Mouse (Mus musculus): ENCODE data around the gene Dcaf11.

The Dcaf11 gene

GRCm38 (mm10) chr14:55616844-55617243 lies 57.0 kb downstream of the Dcaf11 start:
- DNase-seq (ENCODE audit: low spot score in 2 of 2): no peak

GRCm38 (mm10) chr14:55617822-55618221 lies 58.0 kb downstream of the Dcaf11 start, which contains the start of gene Rec8:
Gene Rec8 (plus strand): TSS chr14:55618037.
- DNase-seq (ENCODE audit: low spot score in 2 of 2): no peak

DNA sequence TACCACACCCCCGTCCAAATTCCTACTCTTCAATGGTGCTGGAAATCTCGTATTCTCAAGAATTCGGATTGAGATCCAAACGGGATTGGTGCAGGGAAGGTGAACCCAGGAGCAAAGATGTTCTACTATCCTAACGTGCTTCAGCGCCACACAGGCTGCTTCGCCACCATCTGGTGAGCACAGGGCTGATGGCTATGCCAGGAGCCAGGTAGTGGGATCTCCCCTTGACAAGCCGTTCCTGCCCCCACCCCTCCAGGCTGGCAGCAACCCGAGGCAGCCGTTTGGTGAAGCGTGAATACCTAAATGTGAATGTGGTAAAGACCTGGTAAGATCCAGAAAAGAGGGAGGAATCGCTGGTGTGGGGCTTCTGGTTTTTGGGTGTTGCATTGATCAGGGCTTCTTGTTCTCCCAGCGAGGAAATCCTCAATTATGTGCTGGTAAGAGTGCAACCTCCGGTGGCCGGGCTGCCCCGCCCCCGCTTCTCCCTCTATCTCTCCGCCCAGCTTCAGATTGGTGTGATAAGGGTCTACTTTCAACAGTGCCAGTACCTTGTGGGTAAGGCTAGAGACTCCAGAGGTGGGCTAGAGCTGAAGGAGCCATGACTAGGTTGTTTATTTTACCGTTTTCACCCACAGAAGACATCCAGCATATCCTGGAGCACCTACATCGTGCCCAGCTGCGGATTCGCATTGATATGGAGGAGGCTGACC lies 58.8 kb downstream of the Dcaf11 start:
- DNase-seq (ENCODE audit: low spot score in 2 of 2): no peak

All from urinary bladder, postnatal 4 days (tissue).